Mouse (Mus musculus) bone marrow, adult 2 months (tissue): ENCODE data around the gene Olfr56.

Experiments used
- CTCF ChIP-seq: fragments of 200-500 bp; IDR thresholded peaks from 2 replicates; pipeline ENCODE4 v1.5.1; 2011; ENCODE audit warnings: low read length, control low read depth; ENCODE audit not compliant: control insufficient read depth, insufficient read depth
- POLR2A ChIP-seq: fragments of 200-500 bp; IDR thresholded peaks from 2 replicates; pipeline ENCODE4 v1.6.1; 2011; ENCODE audit warnings: low read depth, mild to moderate bottlenecking, control low read depth, low read length, borderline replicate concordance; ENCODE audit not compliant: control insufficient read depth

DNA sequence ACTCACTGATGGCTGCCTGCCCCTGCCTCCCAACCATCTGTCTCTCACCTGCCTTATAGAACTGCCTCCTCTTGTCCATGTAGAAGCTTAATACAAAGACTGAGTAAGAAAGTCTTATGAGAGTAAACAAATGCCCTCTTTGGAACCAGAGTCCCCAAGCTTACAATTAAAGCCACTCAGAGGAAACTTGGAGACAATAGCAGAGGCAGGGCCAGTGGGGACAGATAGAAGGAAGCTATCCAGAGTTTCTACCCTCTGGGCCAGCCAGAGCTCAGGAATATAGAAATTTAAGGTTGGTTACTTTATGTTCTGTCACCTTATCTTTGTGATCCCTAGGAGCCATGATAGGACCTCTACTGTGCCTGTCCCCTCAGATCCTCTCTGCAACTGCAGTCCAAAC is 136.1 kb downstream of the Olfr56 start, which contains the start of gene Olfr1396:
- TF ChIP-seq CTCF (no peak), POLR2A (no peak)
